ENCODE assay signal across 9 mouse cellular contexts in genomic region chr2:90666591-90667387, GRCm38 (mm10). TPM values are rescaled to one million over a fixed set of nuclear protein-coding genes. Genes with fewer than 3 reads are reported as not detected.
DNase-seq lines count a peak whose midpoint lies in the region; ATAC-seq and TF ChIP-seq lines count a peak whose summit lies in the region.
"Had no signal": no experiment of that assay in that cellular context is flagged by ENCODE, and none has a peak within 500 bp of the region (broad histone marks: within the 10 kb centered on the region; RNA-seq: fewer than 3 reads in every experiment).

No protein-coding gene starts in this region.

- no peak for TF ChIP-seq CTCF in MEL (IDR thresholded peaks at IDR 0.05 in 2 of 3, conservative IDR thresholded peaks at IDR 0.05 in 1 of 3; ENCODE audit: control insufficient read depth in 1 of 3, insufficient read depth in 1 of 3, low read depth in 2 of 3, low read length in 3 of 3, poor library complexity in 1 of 3, severe bottlenecking in 1 of 3)

- H3K4me1 ChIP-seq in hindbrain, embryonic 11.5 days (replicated peaks; ENCODE audit: control insufficient read depth, insufficient read depth, low read length), result no peaks in the 10 kb centered on the region
- H3K4me1 ChIP-seq in hindbrain, embryonic 14.5 days (replicated peaks; ENCODE audit: control insufficient read depth, insufficient read depth, low read length), result no peaks in the 10 kb centered on the region
- H3K4me1 ChIP-seq in MEL (ENCODE audit: control insufficient read depth in 1 of 2, insufficient read depth in 2 of 2, low read length in 2 of 2), result peaks cover 7 to 24% of the 10 kb centered on the region in 2 experiments; a peak in 3 of 4 replicates
- peaks cover 17% of the 10 kb centered on the region for H3K4me1 ChIP-seq in limb, embryonic 14.5 days (ENCODE audit: control insufficient read depth, insufficient read depth, low read length)

- peak; percentile 13 for DNase-seq in hindbrain, embryonic 11.5 days (ENCODE audit: low spot score)
- DNase-seq in hindbrain, embryonic 14.5 days (ENCODE audit: low spot score), result no peak
- peak; percentile 31 for DNase-seq in MEL (ENCODE audit: low read depth, low spot score)
- peak; percentile 42 for DNase-seq in embryo, embryonic 11 days
- peak; percentile 13 for DNase-seq in limb, embryonic 14.5 days (ENCODE audit: low spot score)
- no peak for DNase-seq in cerebellum, adult 11-12 months
- no peak for DNase-seq in lung, postnatal 25 days (ENCODE audit: low spot score)
- DNase-seq: cerebellum, adult 18-20 months had no signal

- no peak overlapping the region for H3K4me3 ChIP-seq in hindbrain, embryonic 11.5 days (ENCODE audit: low read depth, low read length)
- H3K4me3 ChIP-seq in hindbrain, embryonic 14.5 days (replicated peaks; ENCODE audit: low read length), result no peak overlapping the region
- no peak overlapping the region for H3K4me3 ChIP-seq in MEL (ENCODE audit: control insufficient read depth in 1 of 2, insufficient read depth in 1 of 2, low read depth in 2 of 2, low read length in 2 of 2)
- peak overlapping the region; percentile 15; the same call in 1 of the 2 replicates for H3K4me3 ChIP-seq in limb, embryonic 14.5 days (replicated peaks; ENCODE audit: low read length)

- H3K4me2 ChIP-seq in hindbrain, embryonic 11.5 days (replicated peaks; ENCODE audit: low read depth, low read length), result no peak overlapping the region
- no peak overlapping the region for H3K4me2 ChIP-seq in hindbrain, embryonic 14.5 days (replicated peaks)
- peak overlapping the region; percentile 43 for H3K4me2 ChIP-seq in limb, embryonic 14.5 days (replicated peaks; ENCODE audit: low read depth, low read length, severe bottlenecking)

- TF ChIP-seq EP300 in MEL (IDR thresholded peaks at IDR 0.05; ENCODE audit: low read depth in 1 of 2, low read length in 2 of 2), result no peak

- H3K27ac ChIP-seq in hindbrain, embryonic 11.5 days (ENCODE audit: low read depth, low read length), result no peak overlapping the region
- no peak overlapping the region for H3K27ac ChIP-seq in hindbrain, embryonic 14.5 days
- H3K27ac ChIP-seq in MEL (ENCODE audit: control insufficient read depth, low read depth, low read length), result no peak overlapping the region; the same call in 1 of the 2 replicates
- H3K27ac ChIP-seq in limb, embryonic 14.5 days (replicated peaks; ENCODE audit: low read depth, low read length), result 0 out of 2 replicates have a peak overlapping the region, but pooled peaks have one; percentile 26

- H3K27me3 ChIP-seq in hindbrain, embryonic 11.5 days (ENCODE audit: control insufficient read depth, insufficient read depth, low read length), result no peaks in the 10 kb centered on the region
- no peaks in the 10 kb centered on the region for H3K27me3 ChIP-seq in hindbrain, embryonic 14.5 days (ENCODE audit: control insufficient read depth, insufficient read depth, low read length)
- no peaks in the 10 kb centered on the region for H3K27me3 ChIP-seq in MEL (ENCODE audit: control insufficient read depth in 1 of 2, insufficient read depth in 2 of 2, low read length in 2 of 2)
- H3K27me3 ChIP-seq in limb, embryonic 14.5 days (ENCODE audit: control insufficient read depth, insufficient read depth, low read length), result no peaks in the 10 kb centered on the region

- no peak for ATAC-seq in hindbrain, embryonic 11.5 days (ENCODE audit: low FRiP score)
- no peak for ATAC-seq in hindbrain, embryonic 14.5 days (ENCODE audit: low FRiP score)
- ATAC-seq in limb, embryonic 14.5 days (ENCODE audit: low FRiP score, low read depth), result peak; percentile 39; the same call in 1 of the 2 replicates
- ATAC-seq in erythroid progenitor cell, adult 5-6 weeks (replicated peaks; ENCODE audit: low FRiP score, poor library complexity, severe bottlenecking), result no peak

- no peaks in the 10 kb centered on the region for H3K36me3 ChIP-seq in hindbrain, embryonic 11.5 days (ENCODE audit: control insufficient read depth, insufficient read depth, low read length)
- no peaks in the 10 kb centered on the region for H3K36me3 ChIP-seq in hindbrain, embryonic 14.5 days (replicated peaks; ENCODE audit: control insufficient read depth, insufficient read depth)
- peaks cover 0 to 25% of the 10 kb centered on the region in 2 experiments; a peak in 2 of 4 replicates for H3K36me3 ChIP-seq in MEL (ENCODE audit: control insufficient read depth in 1 of 2, insufficient read depth in 2 of 2, low read length in 2 of 2)
- no peaks in the 10 kb centered on the region for H3K36me3 ChIP-seq in limb, embryonic 14.5 days (ENCODE audit: control insufficient read depth, insufficient read depth, low read length)

- H3K9ac ChIP-seq in hindbrain, embryonic 11.5 days (ENCODE audit: low read depth, low read length), result no peak overlapping the region
- H3K9ac ChIP-seq in hindbrain, embryonic 14.5 days, result no peak overlapping the region
- no peak overlapping the region; the same call in 1 of the 2 replicates for H3K9ac ChIP-seq in MEL (ENCODE audit: control insufficient read depth, low read depth, low read length, poor library complexity, severe bottlenecking)
- no peak overlapping the region for H3K9ac ChIP-seq in limb, embryonic 14.5 days (ENCODE audit: low read depth, low read length, severe bottlenecking)

- no peaks in the 10 kb centered on the region; the same call in 1 of the 2 replicates for H3K79me2 ChIP-seq in MEL (ENCODE audit: control insufficient read depth, insufficient read depth, low read length, poor library complexity)

- 56% methylated on average over 11 of the region's 11 CpGs for WGBS in hindbrain, embryonic 11.5 days
- 63% methylated on average over 11 of the region's 11 CpGs for WGBS in hindbrain, embryonic 14.5 days
- WGBS in limb, embryonic 14.5 days, result 20% methylated on average over 11 of the region's 11 CpGs

- no peaks in the 10 kb centered on the region for H3K9me3 ChIP-seq in hindbrain, embryonic 11.5 days (ENCODE audit: control insufficient read depth, low read length)
- H3K9me3 ChIP-seq in hindbrain, embryonic 14.5 days (ENCODE audit: control insufficient read depth, low read length), result 0 out of 2 replicates have a peak, but pooled peaks cover 2% of the 10 kb centered on the region
- no peaks in the 10 kb centered on the region for H3K9me3 ChIP-seq in MEL (replicated peaks; ENCODE audit: insufficient read depth, low read length)
- 0 out of 2 replicates have a peak, but pooled peaks cover 4% of the 10 kb centered on the region for H3K9me3 ChIP-seq in limb, embryonic 14.5 days (ENCODE audit: control insufficient read depth, low read length)

- no peak for TF ChIP-seq RAD21 in MEL (IDR thresholded peaks at IDR 0.05; ENCODE audit: low read depth, low read length)

- TF ChIP-seq POLR2A in MEL (IDR thresholded peaks at IDR 0.05; ENCODE audit: control insufficient read depth in 1 of 2, insufficient read depth in 1 of 2, low read depth in 1 of 2, low read length in 2 of 2, poor library complexity in 1 of 2), result no peak
- no peak for TF ChIP-seq POLR2A in limb, embryonic 14.5 days (IDR thresholded peaks at IDR 0.05; ENCODE audit: borderline replicate concordance, extremely low read depth, insufficient read depth, insufficient read length)

TF ChIP-seq in MEL, 35 proteins besides CTCF, POLR2A, EP300 and RAD21:
- no peak for TF ChIP-seq MYC (IDR thresholded peaks at IDR 0.05; ENCODE audit: low read depth, low read length)
- TF ChIP-seq USF1 (IDR thresholded peaks at IDR 0.05; ENCODE audit: low read depth, low read length), result no peak
- no peak for TF ChIP-seq POLR2AphosphoS2 (IDR thresholded peaks at IDR 0.05; ENCODE audit: low read length)
- no peak for TF ChIP-seq ETS1 (IDR thresholded peaks at IDR 0.05; ENCODE audit: low read depth, low read length)
- TF ChIP-seq MAX (IDR thresholded peaks at IDR 0.05; ENCODE audit: low read length), result no peak
- TF ChIP-seq TCF12 (IDR thresholded peaks at IDR 0.05; ENCODE audit: low read depth, low read length), result no peak
- no peak for TF ChIP-seq NRF1 (IDR thresholded peaks at IDR 0.05; ENCODE audit: insufficient read depth, low read depth, low read length, poor library complexity, severe bottlenecking)

RNA-seq across cellular contexts. Expression of gene Nup160, which starts 10.2 kb away (rescaled TPM):
- 55.2 and 55.4 TPM in 2 replicates for polyA plus RNA-seq in hindbrain, embryonic 11.5 days (2014; fragmentation: Nextera tagmentation; extraction: Ambion mirVana)
- polyA plus RNA-seq in hindbrain, embryonic 14.5 days (2014; fragmentation: Nextera tagmentation; extraction: Ambion mirVana), result 27.6 and 29.9 TPM in 2 replicates
- 43.8 and 53.4 TPM in 2 replicates for total RNA-seq in MEL (2012; rRNA removed)
- 10 to 100 TPM; 63.8 to 91.4 TPM for polyA plus RNA-seq in MEL (2012; ENCODE audit: insufficient read depth in 1 of 2, insufficient read length in 2 of 2, low read depth in 1 of 2, low replicate concordance in 2 of 2, missing spikeins in 1 of 2)
- 27.6 and 29.9 TPM in 2 replicates for polyA plus RNA-seq in limb, embryonic 14.5 days (2012; rRNA removed)
- polyA plus RNA-seq in limb, embryonic 14.5 days (2014; fragmentation: Nextera tagmentation; extraction: Ambion mirVana), result 42.0 and 43.0 TPM in 2 replicates
- total RNA-seq in erythroid progenitor cell, adult 5-6 weeks (2015; ENCODE audit: low replicate concordance), result 103 and 115 TPM in 2 replicates
- 91.8 and 101 TPM in 2 replicates for total RNA-seq in erythroid progenitor cell, adult 5-6 weeks (2017; ENCODE audit: low replicate concordance)

Comparison
In these comparisons a context has a peak if more than half of its experiments do, and no peak if none do; other contexts are left out.
1. DNase-seq: peak in hindbrain, embryonic 11.5 days (single experiment), MEL (single experiment), embryo, embryonic 11 days (single experiment) and limb, embryonic 14.5 days (single experiment); none in hindbrain, embryonic 14.5 days (single experiment), cerebellum, adult 11-12 months (single experiment) and lung, postnatal 25 days (single experiment).